Mouse (Mus musculus) frontal cortex, postnatal 14 days (tissue): Measurements from ENCODE around the gene Clint1.
A peak's percentile ranks its signal among the peaks of the same experiment; 100 is the strongest.

Experiments used
- DNase-seq, 2 experiments: peaks; one replicate each; pipeline ENCODE4 v3.0.0; 2022; ENCODE audit warnings: low spot score in 2 of 2

Clint1 gene

GRCm38 (mm10) chr11:45883270-45883931, 31.6 kb downstream of the Clint1 start:
- DNase-seq = no peak

GRCm38 (mm10) chr11:45884029-45884428, 32.2 kb downstream of the Clint1 start:
- no peak for DNase-seq

DNA sequence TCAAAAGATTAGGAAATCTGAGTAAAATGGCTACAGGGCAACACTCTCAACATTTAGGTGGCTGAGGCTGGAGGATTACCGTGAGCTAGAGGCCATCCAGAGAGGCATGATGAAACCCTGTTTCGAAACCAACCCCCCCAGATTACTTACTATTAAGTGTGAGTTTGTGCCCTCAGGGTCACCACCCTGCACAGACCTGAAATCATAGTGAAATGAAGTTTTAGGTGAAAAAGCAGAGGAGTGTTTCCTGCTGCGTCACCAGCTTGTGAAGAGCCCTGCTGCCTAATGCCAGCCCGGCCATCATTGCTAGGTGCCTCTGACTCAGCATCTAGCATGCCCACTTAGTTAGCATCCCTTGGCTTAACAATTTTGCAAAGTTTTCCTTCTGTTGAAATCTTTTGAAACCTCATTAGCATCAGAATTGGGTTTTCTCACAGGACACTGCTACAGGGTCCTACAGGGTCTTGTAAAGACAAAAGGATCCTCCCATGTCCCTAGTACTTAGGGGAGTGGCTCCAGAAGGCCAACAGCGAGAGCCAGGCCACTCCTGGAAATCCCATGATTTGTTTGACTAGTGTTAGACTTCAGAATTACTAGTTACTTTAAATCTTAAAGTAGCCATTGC, 33.9 kb downstream of the Clint1 start:
- DNase-seq = no peak

DNA sequence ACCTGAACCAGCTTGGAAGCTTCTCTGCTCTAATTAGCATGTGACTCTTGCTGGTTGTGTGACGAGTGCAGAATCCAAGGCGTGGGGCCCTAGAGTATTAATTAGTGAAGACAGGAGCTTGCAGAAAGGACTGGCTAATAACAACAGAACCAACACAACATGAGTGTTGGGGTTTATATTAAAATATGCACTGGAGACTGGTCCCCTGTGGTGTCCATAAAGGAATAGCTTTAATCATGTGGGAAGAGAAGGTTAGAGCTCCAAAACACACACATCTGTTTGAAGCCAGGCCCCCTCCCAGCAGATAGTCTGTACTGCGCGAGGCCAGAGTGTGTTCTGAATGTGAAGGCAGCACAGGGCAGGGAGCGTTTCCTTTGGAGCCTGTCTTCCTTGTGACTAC, 34.7 kb downstream of the Clint1 start:
- no peak for DNase-seq

DNA sequence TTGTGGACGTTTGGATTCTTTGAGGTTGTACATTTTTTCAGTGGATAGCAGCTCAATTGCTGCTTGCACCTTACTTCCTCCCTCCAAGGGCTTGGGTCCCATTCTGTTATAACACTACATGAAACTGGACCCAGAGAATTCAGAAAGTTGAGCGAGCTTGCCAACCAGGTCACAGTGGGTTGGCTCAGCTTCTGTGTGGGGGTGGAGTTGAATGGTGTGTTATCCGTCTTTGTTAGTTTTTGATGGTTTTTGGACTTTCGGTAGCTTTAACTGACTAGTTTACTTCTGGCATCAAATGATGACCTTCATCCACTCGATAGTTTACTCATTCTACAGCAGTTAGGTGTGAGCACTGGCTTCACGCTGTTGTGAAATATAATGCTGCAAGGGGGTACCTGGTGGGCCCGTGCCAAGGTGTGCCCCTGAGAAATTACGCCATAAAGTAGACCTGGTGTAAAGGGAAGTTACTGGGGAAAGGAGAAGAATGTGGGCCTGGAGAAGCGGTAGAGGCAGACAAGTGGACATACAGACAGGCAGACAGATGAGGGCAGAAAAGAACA, 36.7 kb downstream of the Clint1 start:
- DNase-seq = no peak

DNA sequence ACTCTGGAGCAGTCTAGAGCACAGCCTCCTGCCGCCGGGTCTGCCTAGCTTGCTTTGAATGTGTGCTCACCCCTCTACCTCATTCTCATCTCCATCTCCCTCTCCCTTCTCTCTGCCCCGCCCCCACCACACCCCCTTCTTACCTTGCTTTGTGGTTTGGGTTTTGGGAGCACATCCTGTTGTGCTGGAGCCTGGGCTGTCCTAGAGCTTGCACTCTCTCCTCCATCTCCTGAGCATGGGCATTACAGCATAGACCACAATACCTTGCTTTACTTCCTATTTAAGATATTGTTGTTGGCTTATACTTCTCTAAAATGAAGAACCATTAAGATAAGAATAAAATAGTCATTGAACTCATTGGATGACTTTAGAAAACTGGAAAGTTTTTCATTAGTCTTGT, 38.1 kb downstream of the Clint1 start:
- no peak for DNase-seq

DNA sequence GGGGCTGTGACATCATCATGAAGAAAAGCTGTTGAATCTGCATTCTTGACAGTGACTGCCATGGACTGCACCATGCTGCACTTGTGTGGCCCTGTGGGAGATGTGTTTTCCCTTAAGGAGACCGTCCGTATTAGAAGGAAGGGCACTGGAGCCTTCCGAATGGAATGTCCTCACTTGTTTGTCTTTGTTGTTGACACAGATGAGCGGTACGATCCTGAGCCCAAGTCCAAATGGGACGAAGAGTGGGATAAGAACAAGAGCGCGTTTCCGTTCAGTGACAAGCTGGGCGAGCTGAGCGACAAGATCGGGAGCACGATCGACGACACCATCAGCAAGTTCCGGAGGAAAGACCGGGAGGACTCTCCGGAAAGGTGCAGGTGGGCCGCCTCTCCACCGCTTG, 38.6 kb downstream of the Clint1 start:
- no peak for DNase-seq

GRCm38 (mm10) chr11:45892861-45893360, 41.1 kb downstream of the Clint1 start:
- DNase-seq = no peak

- DNase-seq = no peak
These were observed 45.5 kb downstream of the Clint1 start for GRCm38 (mm10) chr11:45897392-45897791.

DNA sequence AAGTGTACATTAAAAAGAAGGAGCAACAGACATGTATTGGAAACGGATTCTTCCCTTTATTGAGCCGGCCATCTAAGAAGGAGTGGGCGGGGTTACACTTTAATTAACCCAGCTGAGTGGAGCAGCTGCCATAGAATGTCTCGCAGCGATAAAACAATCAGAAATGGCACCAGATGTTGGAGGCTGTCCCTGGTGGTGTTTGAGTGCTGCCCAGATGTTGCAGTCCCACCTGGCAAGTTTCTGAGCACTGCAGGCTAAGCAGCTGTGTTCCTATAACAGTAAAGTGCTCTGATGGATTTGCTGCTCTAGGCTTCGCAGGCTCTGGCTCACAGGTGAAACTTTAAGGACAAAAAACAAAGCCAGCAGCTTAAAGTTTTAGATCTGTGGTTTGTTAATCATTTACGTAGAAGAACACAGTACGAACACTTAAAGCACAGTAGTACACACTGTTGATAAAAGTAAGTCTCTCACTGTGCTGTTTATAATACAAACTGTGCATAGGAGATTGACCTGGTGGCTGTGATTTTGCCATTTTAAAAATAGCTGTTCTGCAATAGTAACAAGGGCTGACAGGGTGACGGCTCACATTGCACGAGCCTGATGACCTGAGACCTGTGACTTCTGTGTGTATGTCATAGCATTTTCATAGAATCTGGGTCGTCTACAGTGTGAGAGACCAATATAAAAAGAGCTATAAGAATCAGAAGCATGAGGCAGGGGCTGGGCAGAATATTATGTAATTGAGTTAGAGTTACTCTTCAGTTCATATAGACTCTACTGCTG, 48.6 kb downstream of the Clint1 start:
- no peak for DNase-seq

DNA sequence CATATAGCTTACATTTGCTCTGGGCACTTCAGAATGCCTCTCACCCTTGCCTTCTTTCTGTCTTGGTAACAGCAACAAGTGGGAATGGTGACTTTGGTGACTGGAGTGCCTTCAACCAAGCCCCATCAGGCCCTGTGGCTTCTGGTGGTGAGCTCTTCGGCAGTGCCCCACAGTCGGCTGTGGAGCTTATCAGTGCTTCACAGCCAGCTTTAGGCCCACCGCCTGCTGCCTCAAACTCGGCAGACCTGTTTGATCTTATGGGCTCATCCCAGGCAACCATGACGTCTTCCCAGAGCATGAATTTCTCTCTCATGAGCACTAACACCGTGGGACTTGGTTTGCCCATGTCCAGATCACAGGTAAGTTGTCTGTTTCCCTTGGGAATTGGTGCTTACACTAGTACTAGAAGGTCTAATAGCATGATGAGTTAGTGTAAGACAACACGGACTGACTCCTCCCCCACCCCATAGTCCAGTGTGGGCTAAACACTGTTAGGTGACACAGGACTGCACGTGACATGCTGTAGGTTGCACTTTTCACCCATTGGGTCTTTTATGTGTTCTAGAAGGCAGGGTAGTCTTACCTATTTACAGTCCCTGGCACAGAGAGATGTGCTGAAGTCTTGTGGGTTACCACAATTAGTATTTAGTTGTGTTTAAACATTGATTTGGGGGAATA, 54.4 kb downstream of the Clint1 start:
- no peak for DNase-seq

DNA sequence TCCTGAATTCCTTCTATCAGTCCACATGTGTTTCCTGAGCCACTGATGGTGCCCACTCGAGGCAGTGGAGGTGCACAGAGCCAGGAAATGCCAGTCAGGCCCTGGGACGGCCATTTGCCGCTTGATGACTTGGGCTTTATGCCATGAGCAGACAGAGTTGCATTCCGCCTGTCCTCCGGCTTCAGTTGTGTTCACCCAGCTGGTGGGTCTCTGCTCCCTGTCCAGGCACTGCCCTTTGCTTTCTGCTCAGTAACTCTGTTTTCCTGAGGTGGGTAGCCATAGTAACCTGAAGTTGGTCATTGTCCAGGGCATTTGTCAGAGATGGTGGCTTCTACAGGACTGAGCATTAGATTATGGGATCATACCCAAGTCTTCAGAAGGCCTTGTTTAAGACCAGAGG, 55.5 kb downstream of the Clint1 start:
- DNase-seq = no peak

- DNase-seq = no peak
These were observed 56.2 kb downstream of the Clint1 start for GRCm38 (mm10) chr11:45908070-45908469.

DNA sequence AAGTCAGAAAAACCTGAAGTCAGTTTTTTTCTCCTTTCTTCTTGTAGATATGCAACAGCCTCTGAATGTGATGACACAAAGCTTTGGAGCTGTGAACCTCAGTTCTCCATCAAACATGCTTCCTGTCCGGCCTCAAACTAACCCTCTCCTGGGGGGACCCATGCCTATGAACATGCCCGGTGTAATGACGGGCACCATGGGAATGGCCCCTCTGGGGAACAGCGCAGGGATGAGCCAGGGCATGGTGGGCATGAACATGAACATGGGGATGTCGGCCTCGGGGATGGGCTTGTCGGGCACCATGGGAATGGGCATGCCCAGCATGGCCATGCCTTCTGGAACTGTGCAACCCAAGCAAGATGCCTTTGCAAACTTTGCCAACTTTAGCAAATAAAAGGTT, 57.0 kb downstream of the Clint1 start:
- DNase-seq = no peak

- DNase-seq = no peak
These were observed 58.9 kb downstream of the Clint1 start for GRCm38 (mm10) chr11:45910701-45911100.

DNA sequence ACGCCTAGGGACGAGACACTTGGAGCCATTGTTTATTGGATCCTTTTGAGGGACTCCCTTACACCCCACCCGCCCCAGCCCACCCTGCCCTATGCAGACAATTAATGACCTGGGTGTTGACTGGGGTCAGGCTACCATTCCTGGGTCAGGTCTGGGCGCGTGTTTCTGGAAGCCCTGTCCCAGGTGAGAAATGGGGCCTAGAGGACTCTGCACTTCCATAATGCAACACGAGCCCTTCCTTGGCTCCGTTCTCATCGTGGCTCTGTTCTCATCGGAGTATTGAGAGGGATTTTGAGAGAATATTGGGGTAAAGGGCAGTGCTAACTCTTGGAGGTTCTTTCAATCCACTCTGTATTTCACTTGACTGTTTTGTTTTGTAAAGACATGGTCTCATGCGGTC, 64.3 kb downstream of the Clint1 start:
- no peak for DNase-seq

DNA sequence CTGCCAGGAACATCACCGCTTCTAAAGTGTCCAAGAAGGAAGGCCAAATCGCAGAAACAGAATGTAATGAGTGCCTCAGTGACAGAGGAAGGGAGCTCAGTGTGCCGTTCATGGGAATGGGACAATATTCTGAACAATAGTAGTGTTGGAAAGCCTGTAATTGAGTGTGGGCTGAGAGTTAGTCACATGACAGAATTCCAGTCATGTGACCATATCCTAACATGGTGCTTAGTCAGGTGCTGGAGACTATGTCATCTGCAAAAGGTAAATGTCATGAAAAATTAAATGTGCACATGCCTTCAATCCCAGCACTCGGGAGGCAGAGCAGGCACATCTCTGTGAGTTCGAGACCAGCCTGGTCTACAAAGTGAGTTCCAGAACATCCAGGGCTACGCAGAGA, 66.2 kb downstream of the Clint1 start:
- no peak for DNase-seq

- no peak for DNase-seq
These were observed 67.0 kb downstream of the Clint1 start for GRCm38 (mm10) chr11:45918836-45919235.

GRCm38 (mm10) chr11:45921026-45921425, 69.2 kb downstream of the Clint1 start:
- DNase-seq = no peak

GRCm38 (mm10) chr11:45921480-45921898, 69.6 kb downstream of the Clint1 start:
- DNase-seq = no peak

- DNase-seq = no peak
These were observed 73.6 kb downstream of the Clint1 start for GRCm38 (mm10) chr11:45925436-45925835.

GRCm38 (mm10) chr11:45926640-45927082, 74.8 kb downstream of the Clint1 start:
- DNase-seq = peak; percentile 51 to 75
